Mouse (Mus musculus) hindbrain, embryonic 15.5 days (tissue): ENCODE results near the gene Morf4l1. TPM values are rescaled to one million over a fixed set of nuclear protein-coding genes. Genes with fewer than 3 reads are reported as not detected.

ENCODE experiments used
- ATAC-seq: fragments of 200-750 bp; cut with Nextera tagmentation; 2 replicates; pipeline ENCODE4 v1.8.0; 2017; ENCODE audit warnings: low read depth, moderate number of reproducible peaks, moderate TSS enrichment; ENCODE audit not compliant: low FRiP score
- H3K27ac ChIP-seq: fragments of 300-500 bp; sonication (generic); replicated peaks from 2 replicates; pipeline ENCODE4 v1.5.1; 2015; ENCODE audit warnings: mild to moderate bottlenecking, inconsistent platforms
- H3K27me3 ChIP-seq: fragments of 300-500 bp; sonication (generic); 2 replicates; pipeline ENCODE4 v1.6.1; 2015; ENCODE audit warnings: control low read depth, inconsistent platforms
- H3K36me3 ChIP-seq: fragments of 300-500 bp; sonication (generic); 2 replicates; pipeline ENCODE4 v1.6.1; 2015; ENCODE audit warnings: control low read depth, inconsistent platforms
- H3K4me1 ChIP-seq: fragments of 300-500 bp; sonication (generic); replicated peaks from 2 replicates; pipeline ENCODE4 v1.6.1; 2015; ENCODE audit warnings: control low read depth, inconsistent platforms
- H3K4me2 ChIP-seq: fragments of 300-500 bp; sonication (generic); 2 replicates; pipeline ENCODE4 v1.6.1; 2015; ENCODE audit warnings: moderate library complexity, mild to moderate bottlenecking, inconsistent platforms
- H3K4me3 ChIP-seq: fragments of 300-500 bp; sonication (generic); 2 replicates; pipeline ENCODE4 v1.5.1; 2015; ENCODE audit warnings: mild to moderate bottlenecking, inconsistent platforms
- H3K9ac ChIP-seq: fragments of 300-500 bp; sonication (generic); 2 replicates; pipeline ENCODE4 v1.6.1; 2015; ENCODE audit warnings: inconsistent platforms
- H3K9me3 ChIP-seq: fragments of 300-500 bp; sonication (generic); 2 replicates; pipeline ENCODE4 v1.6.1; 2016; ENCODE audit warnings: control low read depth, inconsistent platforms
- WGBS: fragments of 180-500 bp; shearing (Covaris S2); methylation state at CpG from one replicate; pipeline ENCODE4 v1.1.7; 2015; 5-methylcytosine and 5-hydroxymethylcytosine counted together
- polyA plus RNA-seq: library from polyadenylated mRNA; unstranded; fragments of >200 nt; fragmentation: Nextera tagmentation; extraction: Ambion mirVana; gene quantifications from 2 replicates; pipeline ENCODE4 v1.2.1, GENCODE M21; 2015

Morf4l1 gene
- polyA plus RNA-seq, 1 experiment from 2014 or later: 550 TPM

GRCm38 (mm10) chr9:90128636-90129201 lies 14.1 kb upstream of the Morf4l1 start:
- ATAC-seq: no peak
- H3K9me3 ChIP-seq: no peaks in the 10 kb centered on the region
- H3K36me3 ChIP-seq: no peaks in the 10 kb centered on the region
- no peak overlapping the region for H3K9ac ChIP-seq
- 88% methylated on average over 6 of the region's 6 CpGs for WGBS
- no peak overlapping the region for H3K4me3 ChIP-seq
- H3K4me1 ChIP-seq: peaks cover 6% of the 10 kb centered on the region; the same call in 1 of the 2 replicates
- H3K27ac ChIP-seq: no peak overlapping the region
- H3K4me2 ChIP-seq: no peak overlapping the region
- no peaks in the 10 kb centered on the region for H3K27me3 ChIP-seq

- H3K36me3 ChIP-seq: no peaks in the 10 kb centered on the region
- peak overlapping the region; percentile 42; the same call in 1 of the 2 replicates for H3K4me2 ChIP-seq
These were observed 12.6 kb upstream of the Morf4l1 start for GRCm38 (mm10) chr9:90127146-90127545.

GRCm38 (mm10) chr9:90126260-90127010 lies 11.9 kb upstream of the Morf4l1 start:
- Histone ChIP-seq H3K27me3 (no peaks in the 10 kb centered on the region), H3K4me1 (peaks cover 6% of the 10 kb centered on the region; the same call in 1 of the 2 replicates), H3K27ac (no peak overlapping the region), H3K4me3 (peak overlapping the region; percentile 20), H3K4me2 (peak overlapping the region; percentile 42), H3K36me3 (no peaks in the 10 kb centered on the region), H3K9ac (no peak overlapping the region), H3K9me3 (no peaks in the 10 kb centered on the region)
- ATAC-seq: peak; percentile 77
- 2% methylated on average over 30 of the region's 30 CpGs for WGBS

More at GRCm38 (mm10) chr9:90127146-90127545, 12.6 kb upstream of the Morf4l1 start:
- Histone ChIP-seq H3K27me3 (no peaks in the 10 kb centered on the region), H3K4me1 (peaks cover 6% of the 10 kb centered on the region; the same call in 1 of the 2 replicates), H3K9me3 (no peaks in the 10 kb centered on the region), H3K27ac (no peak overlapping the region), H3K4me3 (no peak overlapping the region), H3K9ac (no peak overlapping the region)
- 68% methylated on average over 6 of the region's 6 CpGs for WGBS
- ATAC-seq: no peak

DNA sequence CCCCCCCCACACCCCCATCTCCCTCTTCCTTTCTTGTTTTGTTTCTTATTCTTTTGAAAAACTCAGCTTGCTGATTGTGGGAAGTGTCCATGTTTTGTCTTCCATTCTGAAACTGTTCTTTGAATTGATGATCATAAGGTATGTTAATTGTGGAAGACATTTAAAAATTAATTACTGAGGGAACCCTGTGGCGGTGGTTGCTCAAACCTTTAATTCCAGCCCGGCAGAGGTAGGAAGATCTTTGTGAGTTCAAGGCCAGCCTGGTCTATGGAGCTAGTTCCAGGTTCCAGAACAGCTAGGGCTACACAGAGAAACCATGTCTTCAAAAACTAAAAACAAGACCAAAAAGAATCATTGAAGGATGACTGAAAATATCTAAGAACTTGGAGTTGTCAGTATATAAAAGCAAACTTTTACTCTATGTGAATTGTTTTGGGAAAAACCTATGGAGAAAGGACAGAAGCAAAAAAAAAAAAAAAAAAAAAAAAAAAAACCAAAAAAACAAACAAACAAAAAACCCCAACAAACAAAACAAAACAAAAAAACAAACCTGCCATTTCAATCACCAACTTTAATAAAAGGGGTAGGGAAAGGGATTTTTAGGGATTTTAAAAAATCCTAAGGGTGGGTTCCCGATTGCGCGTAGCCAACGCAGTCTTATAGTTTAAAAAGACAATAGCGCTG lies 11.0 kb upstream of the Morf4l1 start:
- no peaks in the 10 kb centered on the region for H3K27me3 ChIP-seq
- no peak overlapping the region for H3K27ac ChIP-seq
- H3K9ac ChIP-seq: no peak overlapping the region
- no peaks in the 10 kb centered on the region for H3K36me3 ChIP-seq
- no peaks in the 10 kb centered on the region for H3K9me3 ChIP-seq
- ATAC-seq: no peak
- H3K4me2 ChIP-seq: peak overlapping the region; percentile 42
- 15% methylated on average over 7 of the region's 7 CpGs for WGBS
- H3K4me1 ChIP-seq: peaks cover 6% of the 10 kb centered on the region; the same call in 1 of the 2 replicates
- peak overlapping the region; percentile 20 for H3K4me3 ChIP-seq

DNA sequence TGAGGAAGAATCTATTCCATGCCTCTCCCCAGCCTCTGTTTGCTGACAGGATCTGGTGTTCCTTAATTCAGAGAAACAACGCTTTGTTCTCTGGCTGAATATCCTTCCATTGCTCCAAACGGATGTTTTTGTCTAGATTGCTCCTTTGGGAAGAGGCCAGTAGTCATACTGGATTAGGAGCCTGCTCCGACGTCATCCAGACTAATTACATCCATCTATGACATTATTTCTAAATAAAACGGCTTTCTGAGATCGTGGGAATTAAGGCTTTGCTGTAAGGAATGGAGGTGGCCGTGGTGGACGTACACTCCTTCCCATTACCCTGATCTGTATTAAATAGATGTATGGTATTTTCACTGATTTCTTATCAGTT lies 10.3 kb upstream of the Morf4l1 start:
- no peaks in the 10 kb centered on the region for H3K27me3 ChIP-seq
- no peak overlapping the region for H3K27ac ChIP-seq
- peaks cover 6% of the 10 kb centered on the region; the same call in 1 of the 2 replicates for H3K4me1 ChIP-seq
- no peak overlapping the region for H3K9ac ChIP-seq
- WGBS: 32% methylated on average over 8 of the region's 8 CpGs
- H3K4me2 ChIP-seq: peak overlapping the region; percentile 11
- H3K4me3 ChIP-seq: no peak overlapping the region
- 0 out of 2 replicates have a peak, but pooled peaks have one; percentile 17 for ATAC-seq
- no peaks in the 10 kb centered on the region for H3K36me3 ChIP-seq
- H3K9me3 ChIP-seq: no peaks in the 10 kb centered on the region

GRCm38 (mm10) chr9:90124156-90124872 lies 9.7 kb upstream of the Morf4l1 start:
- H3K4me2 ChIP-seq: peak overlapping the region; percentile 11
- WGBS: 41% methylated on average over 11 of the region's 11 CpGs
- no peak for ATAC-seq
- H3K9ac ChIP-seq: no peak overlapping the region
- H3K36me3 ChIP-seq: no peaks in the 10 kb centered on the region
- H3K27me3 ChIP-seq: no peaks in the 10 kb centered on the region
- no peaks in the 10 kb centered on the region for H3K9me3 ChIP-seq
- H3K4me1 ChIP-seq: peaks cover 6% of the 10 kb centered on the region; the same call in 1 of the 2 replicates
- H3K4me3 ChIP-seq: no peak overlapping the region
- no peak overlapping the region for H3K27ac ChIP-seq

DNA sequence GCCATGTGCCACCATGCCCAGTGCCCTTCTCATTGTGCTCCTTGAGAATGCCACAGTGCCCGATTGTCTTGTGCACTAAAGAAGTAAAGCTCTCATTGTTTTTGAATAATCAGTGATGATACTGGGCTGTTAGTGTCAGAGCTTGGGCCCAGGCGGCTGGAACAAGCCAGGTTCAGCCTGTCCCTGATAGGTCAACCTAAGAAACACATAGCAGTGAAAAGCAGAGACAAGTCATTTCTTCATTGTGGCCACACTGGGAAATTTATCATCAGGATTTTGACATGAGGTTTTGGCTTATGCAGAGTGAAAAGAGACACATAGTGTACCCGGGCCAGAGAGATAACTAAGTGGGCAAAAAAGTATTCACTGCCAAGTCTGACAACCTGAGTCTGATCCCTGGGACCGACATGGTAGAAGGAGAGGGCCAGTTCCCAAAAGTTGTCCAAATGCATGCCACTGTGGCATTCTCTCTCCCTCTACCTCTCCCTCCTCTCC lies 7.7 kb upstream of the Morf4l1 start:
- Histone ChIP-seq H3K36me3 (no peaks in the 10 kb centered on the region), H3K27me3 (no peaks in the 10 kb centered on the region), H3K4me2 (no peak overlapping the region), H3K9me3 (no peaks in the 10 kb centered on the region), H3K9ac (no peak overlapping the region), H3K4me3 (no peak overlapping the region), H3K4me1 (peaks cover 6% of the 10 kb centered on the region; the same call in 1 of the 2 replicates), H3K27ac (no peak overlapping the region)
- no peak for ATAC-seq
- 74% methylated on average over 4 of the region's 4 CpGs for WGBS

GRCm38 (mm10) chr9:90117234-90117633 lies 2.7 kb upstream of the Morf4l1 start:
- ATAC-seq: no peak
- peaks cover 15% of the 10 kb centered on the region for H3K4me1 ChIP-seq
- H3K4me3 ChIP-seq: no peak overlapping the region
- no peaks in the 10 kb centered on the region for H3K9me3 ChIP-seq
- H3K36me3 ChIP-seq: no peaks in the 10 kb centered on the region
- no peak overlapping the region for H3K27ac ChIP-seq
- no peak overlapping the region for H3K4me2 ChIP-seq
- H3K9ac ChIP-seq: no peak overlapping the region
- no peaks in the 10 kb centered on the region for H3K27me3 ChIP-seq

- ATAC-seq: no peak
These were observed 730 bp upstream of the Morf4l1 start for GRCm38 (mm10) chr9:90115308-90115700.

DNA sequence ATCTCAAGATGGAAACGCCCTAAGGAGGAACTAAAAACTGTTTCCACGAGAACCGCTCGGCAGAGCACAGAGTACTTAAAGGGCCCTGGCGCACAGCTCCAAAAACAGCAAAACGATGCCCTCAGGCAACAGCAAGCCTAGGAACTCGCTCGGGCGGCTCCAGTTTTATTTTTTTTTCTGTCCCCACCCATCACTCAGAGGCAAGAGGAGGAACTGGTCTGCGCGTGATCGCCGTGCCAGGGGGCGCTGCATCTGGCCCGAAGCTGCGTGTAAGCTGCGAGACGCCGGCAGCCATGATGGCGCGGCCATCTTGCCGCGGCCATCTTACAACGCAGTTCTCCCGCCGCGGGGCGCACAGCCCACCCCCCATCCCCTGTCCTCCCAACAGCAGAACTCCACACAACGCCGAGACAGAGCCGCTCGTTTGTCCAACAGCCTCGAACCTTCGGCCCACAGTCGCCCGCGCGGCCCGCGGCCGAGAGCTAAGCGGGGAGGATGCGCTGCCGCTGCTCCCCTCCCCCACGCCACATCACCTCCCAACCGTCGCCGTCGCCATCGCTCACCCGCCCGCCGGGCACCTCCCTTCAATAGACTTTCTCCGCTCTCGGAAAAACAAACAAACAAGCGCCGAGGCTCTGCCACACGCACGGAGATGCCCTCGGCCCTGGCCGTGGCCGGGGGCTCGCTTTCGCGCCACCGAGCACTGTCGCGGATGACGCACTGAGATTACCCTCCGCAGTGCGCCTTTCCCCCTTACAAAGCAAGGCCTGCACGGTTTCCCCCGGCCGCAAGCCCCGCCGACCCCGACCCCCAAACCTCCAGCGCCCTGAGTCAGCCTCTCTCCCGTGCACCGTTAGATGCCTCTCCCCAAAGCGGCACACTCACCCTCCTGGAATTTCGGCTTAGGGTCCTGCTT lies 665 bp downstream of the Morf4l1 start:
- ATAC-seq: peak; percentile 78

More at GRCm38 (mm10) chr9:90115308-90115700, 730 bp upstream of the Morf4l1 start:
- H3K4me1 ChIP-seq: peaks cover 32% of the 10 kb centered on the region
- H3K27me3 ChIP-seq: no peaks in the 10 kb centered on the region
- peak overlapping the region; percentile 67 for H3K9ac ChIP-seq
- H3K4me3 ChIP-seq: peak overlapping the region; percentile 76
- H3K36me3 ChIP-seq: no peaks in the 10 kb centered on the region
- H3K27ac ChIP-seq: peak overlapping the region; percentile 83
- H3K9me3 ChIP-seq: no peaks in the 10 kb centered on the region
- peak overlapping the region; percentile 85 for H3K4me2 ChIP-seq

GRCm38 (mm10) chr9:90113151-90113550 lies 1.4 kb downstream of the Morf4l1 start:
- Histone ChIP-seq H3K9me3 (no peaks in the 10 kb centered on the region), H3K4me3 (peak overlapping the region; percentile 76), H3K27me3 (no peaks in the 10 kb centered on the region), H3K36me3 (0 out of 2 replicates have a peak, but pooled peaks cover 8% of the 10 kb centered on the region), H3K4me2 (peak overlapping the region; percentile 82), H3K27ac (peak overlapping the region; percentile 99), H3K4me1 (peaks cover 48% of the 10 kb centered on the region), H3K9ac (peak overlapping the region; percentile 89)
- 2% methylated on average over 13 of the region's 13 CpGs for WGBS
- ATAC-seq: no peak

More for the DNA sequence above, 665 bp downstream of the Morf4l1 start:
- no peaks in the 10 kb centered on the region for H3K27me3 ChIP-seq
- peak overlapping the region; percentile 99 for H3K27ac ChIP-seq
- peak overlapping the region; percentile 89 for H3K9ac ChIP-seq
- peak overlapping the region; percentile 82 for H3K4me2 ChIP-seq
- under 1% methylated on average over 82 of the region's 82 CpGs for WGBS
- no peaks in the 10 kb centered on the region for H3K9me3 ChIP-seq
- peak overlapping the region; percentile 76 for H3K4me3 ChIP-seq
- 0 out of 2 replicates have a peak, but pooled peaks cover 1% of the 10 kb centered on the region for H3K36me3 ChIP-seq
- peaks cover 43% of the 10 kb centered on the region for H3K4me1 ChIP-seq
